Mouse (Mus musculus) forebrain, embryonic 14.5 days (tissue): ENCODE measurements at regions not wholly inside any gene's neighbourhood (a gene's known extent, or its start where the extent isn't known, plus 50 kb on each side); places are given as distances from the start of the nearest gene placed in this dataset.
"Not testable (repeated sequence)": the region's sequence is repeated elsewhere in the genome, so short reads cannot be mapped to it uniquely, and the experiment has no call there.

Experiments
- ATAC-seq: fragments of 200-750 bp; cut with Nextera tagmentation; 2 replicates; pipeline ENCODE4 v1.8.0; 2017; ENCODE audit warnings: mild to moderate bottlenecking, moderate library complexity
- DNase-seq: peaks from one replicate; pipeline ENCODE4 v3.0.0-alpha.2; 2015; ENCODE audit warnings: low spot score
- H3K27ac ChIP-seq: fragments of 300-500 bp; sonication (generic); 2 replicates; pipeline ENCODE4 v1.5.1; 2014; ENCODE audit warnings: low read depth, mild to moderate bottlenecking, control low read depth, low read length, moderate library complexity
- H3K27me3 ChIP-seq: fragments of 300-500 bp; sonication (generic); replicated peaks from 2 replicates; pipeline ENCODE4 v1.6.1; 2014; ENCODE audit warnings: low read length, control low read depth, mixed read lengths; ENCODE audit not compliant: control insufficient read depth, insufficient read depth
- H3K36me3 ChIP-seq: fragments of 300-500 bp; sonication (generic); 2 replicates; pipeline ENCODE4 v1.6.1; 2014; ENCODE audit warnings: low read length, control low read depth; ENCODE audit not compliant: control insufficient read depth, insufficient read depth
- H3K4me1 ChIP-seq: fragments of 300-500 bp; sonication (generic); 2 replicates; pipeline ENCODE4 v1.6.1; 2014; ENCODE audit warnings: antibody characterized with exemption, low read length, control low read depth; ENCODE audit not compliant: control insufficient read depth, insufficient read depth
- H3K4me2 ChIP-seq: fragments of 300-500 bp; sonication (generic); 2 replicates; pipeline ENCODE4 v1.6.1; 2014; ENCODE audit warnings: mild to moderate bottlenecking, control low read depth, low read length
- H3K4me3 ChIP-seq: fragments of 300-500 bp; sonication (generic); 2 replicates; pipeline ENCODE4 v1.5.1; 2014; ENCODE audit warnings: low read depth, low read length, control low read depth
- H3K9ac ChIP-seq: fragments of 300-500 bp; sonication (generic); 2 replicates; pipeline ENCODE4 v1.6.1; 2014; ENCODE audit warnings: mild to moderate bottlenecking, low read length, control low read depth, moderate library complexity
- H3K9me3 ChIP-seq: fragments of 300-500 bp; sonication (generic); replicated peaks from 2 replicates; pipeline ENCODE4 v1.6.1; 2016; ENCODE audit warnings: low read length, control low read depth, mixed read lengths; ENCODE audit not compliant: control insufficient read depth
- WGBS: fragments of 180-500 bp; shearing (Covaris S2); extraction: QIAGEN DNeasy Blood & Tissue Kit; methylation state at CpG from one replicate; pipeline ENCODE4 v1.1.7; 2014; 5-methylcytosine and 5-hydroxymethylcytosine counted together

DNA sequence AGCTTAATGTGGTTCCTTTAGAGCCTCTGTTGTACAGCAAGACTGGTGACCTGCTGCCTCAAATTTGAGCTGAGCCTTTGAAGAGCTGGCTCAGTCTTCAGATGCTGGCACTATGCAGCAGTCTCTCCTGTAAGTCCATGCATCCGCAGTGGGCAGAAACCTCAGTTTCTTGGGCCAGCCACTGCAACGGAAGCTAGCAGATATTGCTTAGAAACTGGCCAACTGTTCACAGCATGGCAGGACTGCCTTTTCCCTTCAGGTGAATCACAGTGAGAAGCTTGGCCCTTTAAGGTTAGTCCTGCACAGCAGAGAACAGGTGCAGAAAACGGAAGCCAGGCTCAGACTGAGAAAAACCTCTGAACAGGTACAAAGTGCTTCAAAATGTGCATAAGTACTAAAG lies 1976.8 kb upstream of the G6pd2 start:
- no peak overlapping the region for H3K9ac ChIP-seq
- no peak overlapping the region for H3K27ac ChIP-seq

DNA sequence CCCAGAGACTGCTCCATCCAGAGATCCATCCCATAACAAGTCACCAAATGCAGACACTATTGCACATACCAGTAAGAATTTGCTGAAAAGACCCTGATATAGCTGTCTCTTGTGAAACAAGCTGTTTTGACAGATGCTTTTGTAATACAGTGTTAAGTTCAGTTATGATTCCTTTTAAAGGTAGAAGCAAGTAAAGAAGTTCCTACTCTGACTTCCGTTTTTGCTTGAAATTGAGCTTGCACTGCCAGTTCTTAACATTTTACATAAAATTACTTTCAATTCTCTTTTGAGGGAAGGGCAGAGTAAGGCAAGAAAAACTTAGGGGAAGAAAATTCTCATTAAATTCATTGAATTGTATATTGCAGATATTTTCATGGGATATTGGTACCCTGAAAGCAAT lies 1962.9 kb upstream of the G6pd2 start:
- no peak overlapping the region for H3K27ac ChIP-seq
- WGBS = 74% methylated on average over 1 of the region's 1 CpGs
- H3K9ac ChIP-seq = no peak overlapping the region
- no peaks in the 10 kb centered on the region for H3K36me3 ChIP-seq
- no peaks in the 10 kb centered on the region for H3K27me3 ChIP-seq
- no peak overlapping the region for H3K4me2 ChIP-seq
- DNase-seq (peak; percentile 0), ATAC-seq (no peak)
- no peaks in the 10 kb centered on the region for H3K4me1 ChIP-seq
- H3K9me3 ChIP-seq = no peaks in the 10 kb centered on the region
- no peak overlapping the region for H3K4me3 ChIP-seq

More for the DNA sequence above, 1976.8 kb upstream of the G6pd2 start:
- H3K4me1 ChIP-seq = no peaks in the 10 kb centered on the region
- WGBS = 87% methylated on average over 3 of the region's 3 CpGs
- ATAC-seq (no peak), DNase-seq (no peak)
- no peak overlapping the region for H3K4me2 ChIP-seq
- H3K9me3 ChIP-seq = no peaks in the 10 kb centered on the region
- H3K36me3 ChIP-seq = no peaks in the 10 kb centered on the region
- H3K4me3 ChIP-seq = no peak overlapping the region
- no peaks in the 10 kb centered on the region for H3K27me3 ChIP-seq

DNA sequence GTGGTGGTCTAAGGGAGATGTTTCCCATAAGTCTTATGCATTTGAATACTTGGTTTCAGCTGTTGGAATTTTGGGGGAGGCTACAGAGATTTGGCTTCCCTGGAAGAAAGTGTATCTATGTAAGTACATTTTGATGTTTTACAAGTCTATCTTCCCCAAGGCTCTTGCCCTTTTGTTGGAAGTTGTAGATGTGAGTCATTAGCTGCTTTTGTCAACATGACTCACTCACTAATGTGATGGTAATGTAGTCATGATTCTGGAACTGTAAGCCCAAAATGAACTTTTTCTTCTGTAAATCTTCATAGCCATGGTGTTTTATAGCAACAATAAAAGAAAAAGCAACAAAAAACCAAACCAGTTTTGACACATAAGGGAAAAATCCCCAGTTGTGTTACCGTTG lies 1961.0 kb upstream of the G6pd2 start:
- Histone ChIP-seq H3K4me2 (no peak overlapping the region), H3K27me3 (no peaks in the 10 kb centered on the region), H3K4me3 (no peak overlapping the region), H3K9me3 (no peaks in the 10 kb centered on the region), H3K36me3 (no peaks in the 10 kb centered on the region), H3K27ac (no peak overlapping the region), H3K9ac (no peak overlapping the region), H3K4me1 (no peaks in the 10 kb centered on the region)
- WGBS = 91% methylated on average over 1 of the region's 1 CpGs
- DNase-seq (no peak), ATAC-seq (no peak)

DNA sequence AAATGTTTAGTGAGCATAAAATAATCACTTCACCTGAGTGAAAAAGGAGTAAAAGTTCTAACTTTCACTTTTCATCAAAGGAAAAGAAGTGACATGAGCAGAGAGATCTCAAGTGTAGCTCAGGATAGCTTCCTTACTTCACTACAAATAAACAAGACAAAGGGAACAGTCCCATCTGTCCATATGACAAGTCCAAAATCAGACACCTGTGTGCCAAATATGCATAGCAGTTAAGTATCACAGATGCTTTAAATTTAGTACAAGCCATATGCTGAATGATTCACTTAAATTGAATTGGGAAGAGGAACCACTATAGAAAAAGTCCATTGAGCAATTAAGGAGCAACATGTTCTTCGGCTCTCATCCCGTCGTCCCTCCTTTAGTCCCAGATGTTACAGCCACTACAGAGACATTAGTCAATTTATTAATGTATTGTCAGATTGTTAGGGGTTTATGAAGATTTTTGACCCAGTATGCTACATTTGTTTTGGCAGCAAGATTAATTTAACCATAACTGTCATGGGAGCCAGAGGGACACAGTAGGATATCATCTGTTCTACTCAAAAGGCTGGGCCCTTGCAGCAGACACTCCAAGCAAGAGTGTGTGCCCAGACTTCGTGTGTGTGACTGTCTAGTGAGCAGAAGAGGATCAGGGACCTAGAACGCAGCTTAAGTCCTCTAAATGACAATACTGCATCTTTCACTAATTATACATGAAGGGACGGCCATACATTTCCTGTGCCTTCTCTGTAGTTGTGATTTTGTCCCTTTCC lies 1914.5 kb upstream of the G6pd2 start:
- 77% methylated on average over 6 of the region's 6 CpGs for WGBS
- ATAC-seq (no peak; the same call in 1 of the 2 replicates), DNase-seq (peak; percentile 17)
- no peak overlapping the region for H3K27ac ChIP-seq
- H3K36me3 ChIP-seq = no peaks in the 10 kb centered on the region
- no peaks in the 10 kb centered on the region for H3K27me3 ChIP-seq
- no peak overlapping the region for H3K4me2 ChIP-seq
- H3K9ac ChIP-seq = no peak overlapping the region
- no peaks in the 10 kb centered on the region for H3K9me3 ChIP-seq
- H3K4me1 ChIP-seq = no peaks in the 10 kb centered on the region
- no peak overlapping the region for H3K4me3 ChIP-seq

DNA sequence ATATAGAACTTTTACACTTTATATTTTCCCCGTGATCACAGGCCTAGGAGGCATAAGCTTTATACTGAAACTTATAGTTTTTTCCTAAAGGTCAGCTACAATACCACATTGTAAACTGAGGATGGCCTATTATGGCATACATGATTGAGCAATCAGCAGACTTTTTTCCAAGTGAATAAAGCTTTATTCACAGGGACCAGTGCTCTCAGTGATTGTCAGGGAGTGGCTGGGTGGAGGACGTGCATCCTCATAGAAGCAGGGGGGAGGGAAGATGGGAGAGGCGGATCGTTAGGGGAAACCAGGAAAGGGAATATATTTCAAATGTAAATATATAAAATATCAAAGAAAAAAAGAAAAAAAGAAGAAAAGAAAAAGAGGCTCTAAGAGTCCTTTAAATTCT lies 1886.7 kb upstream of the G6pd2 start:
- 49% methylated on average over 4 of the region's 4 CpGs for WGBS

DNA sequence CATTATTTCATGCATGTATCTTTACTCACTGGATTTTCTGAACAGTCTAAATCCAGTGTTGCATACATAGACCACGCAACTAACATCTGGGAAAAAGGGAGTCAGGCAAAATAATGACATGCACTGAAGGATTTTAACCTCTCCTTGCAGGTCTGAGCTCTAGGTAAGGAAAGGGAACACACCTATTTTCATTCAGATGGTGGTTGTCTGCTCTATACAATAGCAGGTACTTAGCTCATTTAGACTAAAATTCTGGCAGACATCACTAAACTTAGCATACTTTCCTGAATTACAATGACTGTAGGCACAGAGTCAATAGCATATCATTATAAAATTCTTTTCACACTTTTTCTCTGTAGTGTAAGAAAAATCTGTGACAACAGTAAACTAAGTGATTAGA lies 1867.8 kb upstream of the G6pd2 start:
- ATAC-seq = no peak
- WGBS = 91% methylated on average over 1 of the region's 1 CpGs

More for the DNA sequence above, 1886.7 kb upstream of the G6pd2 start:
- Histone ChIP-seq H3K27me3 (no peaks in the 10 kb centered on the region), H3K4me3 (no peak overlapping the region), H3K27ac (no peak overlapping the region), H3K36me3 (no peaks in the 10 kb centered on the region), H3K9ac (no peak overlapping the region), H3K4me1 (no peaks in the 10 kb centered on the region), H3K9me3 (no peaks in the 10 kb centered on the region), H3K4me2 (no peak overlapping the region)
- DNase-seq = no peak
- ATAC-seq = no peak

DNA sequence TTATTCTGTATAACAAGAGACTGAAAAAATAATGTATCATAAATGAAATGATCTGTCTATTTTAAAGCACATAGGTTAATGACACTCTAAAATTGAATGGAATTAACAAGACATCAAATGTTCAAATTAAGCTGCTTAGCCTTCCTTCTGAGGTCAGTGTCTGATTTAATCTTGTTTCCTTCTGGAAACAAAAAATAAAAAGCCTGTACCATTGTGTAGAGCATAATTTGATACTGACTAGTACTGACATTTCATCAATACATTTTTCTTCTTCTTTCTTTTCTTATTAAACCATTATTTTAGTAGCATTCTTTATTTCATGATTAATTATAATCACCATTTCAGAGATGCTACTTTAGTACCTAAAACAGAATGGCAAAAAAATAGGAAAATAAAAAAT lies 1862.9 kb upstream of the G6pd2 start:
- H3K9me3 ChIP-seq = no peaks in the 10 kb centered on the region
- H3K4me2 ChIP-seq = no peak overlapping the region
- H3K4me3 ChIP-seq = no peak overlapping the region
- DNase-seq (no peak), ATAC-seq (no peak)
- no peaks in the 10 kb centered on the region for H3K4me1 ChIP-seq
- H3K27ac ChIP-seq = no peak overlapping the region
- no peaks in the 10 kb centered on the region for H3K36me3 ChIP-seq
- H3K27me3 ChIP-seq = no peaks in the 10 kb centered on the region
- H3K9ac ChIP-seq = no peak overlapping the region

More for the DNA sequence above, 1867.8 kb upstream of the G6pd2 start:
- no peak overlapping the region for H3K27ac ChIP-seq
- no peak overlapping the region for H3K4me2 ChIP-seq
- no peaks in the 10 kb centered on the region for H3K9me3 ChIP-seq
- DNase-seq = no peak
- no peaks in the 10 kb centered on the region for H3K36me3 ChIP-seq
- no peaks in the 10 kb centered on the region for H3K27me3 ChIP-seq
- no peak overlapping the region for H3K9ac ChIP-seq
- H3K4me1 ChIP-seq = no peaks in the 10 kb centered on the region
- H3K4me3 ChIP-seq = no peak overlapping the region

DNA sequence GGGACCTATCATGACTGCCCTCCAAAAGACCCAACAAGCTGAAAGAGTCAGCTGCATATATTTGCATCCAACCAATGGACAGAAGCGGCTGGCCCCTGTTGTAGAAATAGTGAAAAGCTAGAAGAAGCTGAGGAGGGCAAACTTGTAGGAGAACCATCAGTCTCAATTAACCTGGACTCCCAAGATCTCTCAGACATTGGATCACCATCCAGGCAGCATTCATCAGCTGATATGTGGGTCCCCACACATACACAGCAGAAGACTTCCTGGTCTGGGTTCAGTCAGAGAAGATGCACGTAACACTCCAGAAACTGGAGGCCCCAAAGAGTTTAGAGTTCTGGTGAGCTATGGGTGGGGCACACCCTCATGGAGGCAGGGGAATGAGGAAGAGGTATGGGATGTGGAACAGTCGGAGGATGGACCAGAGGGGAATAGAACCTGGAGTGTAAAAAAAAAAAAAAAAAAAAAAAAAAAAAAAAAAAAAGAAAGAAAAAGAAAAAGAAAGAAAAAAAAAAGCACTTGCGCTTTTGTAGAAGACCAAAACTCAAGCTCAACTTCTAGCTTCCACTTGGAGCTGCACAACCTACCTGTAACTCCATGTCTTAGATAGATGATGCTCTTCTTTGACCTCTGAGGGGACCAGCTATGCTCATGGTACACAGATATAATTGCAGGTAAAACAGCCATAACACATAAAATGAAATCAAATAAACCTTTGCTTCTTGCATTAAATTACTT lies 1860.6 kb upstream of the G6pd2 start:
- H3K4me3 ChIP-seq = no peak overlapping the region
- ATAC-seq (no peak), DNase-seq (no peak)
- H3K4me1 ChIP-seq = no peaks in the 10 kb centered on the region
- H3K4me2 ChIP-seq = no peak overlapping the region
- H3K9ac ChIP-seq = no peak overlapping the region
- H3K9me3 ChIP-seq = no peaks in the 10 kb centered on the region
- H3K27ac ChIP-seq = no peak overlapping the region
- no peaks in the 10 kb centered on the region for H3K36me3 ChIP-seq
- WGBS = 90% methylated on average over 4 of the region's 4 CpGs
- H3K27me3 ChIP-seq = no peaks in the 10 kb centered on the region

DNA sequence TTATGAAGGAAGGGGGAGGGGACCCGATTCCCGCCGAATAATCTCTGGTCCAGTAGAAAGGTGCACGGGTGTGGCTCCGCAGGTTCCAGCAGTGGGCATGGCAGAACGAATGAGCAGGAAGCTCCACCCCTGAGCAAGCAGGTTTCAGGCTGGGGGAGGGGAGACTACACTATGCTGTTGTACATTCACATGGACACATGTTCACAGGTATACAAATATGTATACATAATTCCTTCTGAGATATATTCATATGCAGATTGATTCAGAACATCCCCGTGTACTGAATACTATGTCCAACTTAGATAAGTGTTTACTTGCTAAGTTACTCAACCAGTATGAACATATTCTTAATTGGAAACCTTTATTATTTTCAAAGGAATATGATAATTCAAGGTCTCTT lies 1852.4 kb upstream of the G6pd2 start:
- not testable (repeated sequence) for H3K4me3 ChIP-seq, H3K27ac ChIP-seq, DNase-seq, H3K9ac ChIP-seq, H3K4me1 ChIP-seq, ATAC-seq, H3K27me3 ChIP-seq, H3K36me3 ChIP-seq, H3K9me3 ChIP-seq, H3K4me2 ChIP-seq
- WGBS = 92% methylated on average over 4 of the region's 7 CpGs
